In the genomic region with DNA sequence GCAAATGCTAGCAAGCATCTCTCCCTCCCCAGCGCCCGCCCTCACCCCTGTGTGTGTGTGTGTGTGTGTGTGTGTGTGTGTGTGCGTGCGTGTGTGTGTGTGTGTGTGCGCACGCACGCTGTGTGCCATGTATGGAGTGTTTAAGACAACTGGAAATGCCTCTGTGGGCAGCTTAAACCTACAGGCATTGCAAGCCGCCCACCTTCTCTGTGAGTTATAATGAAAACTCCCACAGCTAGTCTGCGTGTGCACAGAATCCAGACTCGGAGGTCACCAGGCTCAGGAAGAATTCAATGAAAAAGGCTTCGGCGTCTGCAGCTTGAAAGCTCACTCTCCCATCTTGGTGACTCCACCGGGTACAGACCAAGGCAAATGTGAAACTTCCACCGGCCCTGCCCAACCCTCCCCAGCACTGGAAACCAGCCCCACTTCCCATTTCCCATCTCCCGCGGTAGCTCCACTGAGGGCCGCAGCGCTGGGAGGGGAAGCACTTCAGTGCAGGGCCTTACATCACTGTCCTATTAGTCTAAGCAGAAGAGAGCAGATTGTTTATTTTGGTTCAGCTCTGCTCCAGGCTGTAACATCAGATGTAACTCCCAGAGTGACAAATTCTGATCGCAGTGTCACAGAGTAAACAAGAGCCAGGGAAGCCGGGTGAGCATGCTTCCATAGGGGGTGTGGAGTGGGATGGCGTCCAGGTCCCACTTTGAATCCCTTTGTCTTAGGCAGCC, we compare ENCODE assay signal across 12 mouse cellular contexts.
DNase-seq lines count a peak whose midpoint lies in the region; ATAC-seq and TF ChIP-seq lines count a peak whose summit lies in the region.
"Had no signal": no experiment of that assay in that cellular context is flagged by ENCODE, and none has a peak within 500 bp of the region (broad histone marks: within the 10 kb centered on the region; RNA-seq: fewer than 3 reads in every experiment).

No protein-coding gene starts in this region.

- no peaks in the 10 kb centered on the region for H3K9me3 ChIP-seq in heart, embryonic 12.5 days (replicated peaks)
- H3K9me3 ChIP-seq in neural tube, embryonic 11.5 days (ENCODE audit: control insufficient read depth, low read length): no peaks in the 10 kb centered on the region
- no peaks in the 10 kb centered on the region for H3K9me3 ChIP-seq in lung, postnatal 0 days (ENCODE audit: low read length)
- H3K9me3 ChIP-seq: heart, embryonic 15.5 days had no signal

- peaks cover 40% of the 10 kb centered on the region for H3K27me3 ChIP-seq in heart, embryonic 12.5 days (replicated peaks)
- H3K27me3 ChIP-seq in neural tube, embryonic 11.5 days (ENCODE audit: control insufficient read depth, insufficient read depth, low read length): no peaks in the 10 kb centered on the region
- no peaks in the 10 kb centered on the region for H3K27me3 ChIP-seq in lung, postnatal 0 days (replicated peaks; ENCODE audit: insufficient read depth, low read length)

- no peaks in the 10 kb centered on the region for H3K36me3 ChIP-seq in heart, embryonic 12.5 days
- no peaks in the 10 kb centered on the region for H3K36me3 ChIP-seq in neural tube, embryonic 11.5 days (ENCODE audit: control insufficient read depth, insufficient read depth, low read length)
- no peaks in the 10 kb centered on the region for H3K36me3 ChIP-seq in lung, postnatal 0 days (ENCODE audit: insufficient read depth, low read length)
- H3K36me3 ChIP-seq: heart, embryonic 15.5 days had no signal

- peak overlapping the region; percentile 19; the same call in 1 of the 2 replicates for H3K4me2 ChIP-seq in heart, embryonic 12.5 days
- no peak overlapping the region for H3K4me2 ChIP-seq in neural tube, embryonic 11.5 days (ENCODE audit: low read depth)
- peak overlapping the region; percentile 36; the same call in 1 of the 2 replicates for H3K4me2 ChIP-seq in lung, postnatal 0 days (replicated peaks; ENCODE audit: low read depth, low read length)
- H3K4me2 ChIP-seq: heart, embryonic 15.5 days had no signal

- peaks cover 6% of the 10 kb centered on the region; the same call in 1 of the 2 replicates for H3K4me1 ChIP-seq in heart, embryonic 12.5 days (replicated peaks)
- no peaks in the 10 kb centered on the region for H3K4me1 ChIP-seq in neural tube, embryonic 11.5 days (ENCODE audit: control insufficient read depth, insufficient read depth, low read length)
- H3K4me1 ChIP-seq in lung, postnatal 0 days (ENCODE audit: insufficient read depth, low read depth, low read length): peaks cover 6% of the 10 kb centered on the region; the same call in 1 of the 2 replicates
- H3K4me1 ChIP-seq: heart, embryonic 15.5 days; megakaryocyte, embryonic 14.5 days had no signal

- H3K27ac ChIP-seq in heart, embryonic 12.5 days (ENCODE audit: poor library complexity, severe bottlenecking): no peak overlapping the region
- H3K27ac ChIP-seq in neural tube, embryonic 11.5 days (ENCODE audit: low read depth, low read length): no peak overlapping the region
- H3K27ac ChIP-seq in lung, postnatal 0 days (ENCODE audit: low read length): no peak overlapping the region
- H3K27ac ChIP-seq: heart, embryonic 15.5 days had no signal

- no peak overlapping the region for H3K9ac ChIP-seq in heart, embryonic 12.5 days
- no peak overlapping the region for H3K9ac ChIP-seq in neural tube, embryonic 11.5 days (ENCODE audit: low read length)
- no peak overlapping the region for H3K9ac ChIP-seq in lung, postnatal 0 days (replicated peaks; ENCODE audit: low read depth)
- H3K9ac ChIP-seq: heart, embryonic 15.5 days had no signal

- WGBS in heart, embryonic 12.5 days: 52% methylated on average over 21 of the region's 21 CpGs
- WGBS in neural tube, embryonic 11.5 days: 63% methylated on average over 19 of the region's 21 CpGs
- WGBS in lung, postnatal 0 days: 36% methylated on average over 20 of the region's 21 CpGs

- no peak for ATAC-seq in heart, embryonic 12.5 days (ENCODE audit: insufficient number of reproducible peaks, low FRiP score)
- ATAC-seq in neural tube, embryonic 11.5 days (ENCODE audit: insufficient read depth, low FRiP score, low TSS enrichment): no peak
- ATAC-seq in lung, postnatal 0 days: peak; percentile 70
- ATAC-seq: CD4-positive, CD25-positive, alpha-beta regulatory T cell, adult 4 months; forebrain, embryonic 14.5 days had no signal

- TF ChIP-seq EP300 in lung, postnatal 0 days (IDR thresholded peaks at IDR 0.05): no peak

- DNase-seq in heart, postnatal 4 days: no peak
- peak; percentile 23 for DNase-seq in neural tube, embryonic 11.5 days (ENCODE audit: low spot score)
- DNase-seq in neural tube, embryonic 10.5 days (ENCODE audit: extremely low spot score, low spot score): no peak
- DNase-seq in lung, postnatal 0 days (ENCODE audit: low spot score): peak; percentile 44
- DNase-seq in telencephalon, adult 2 months (ENCODE audit: low read depth, low spot score): peak; percentile 55
- no peak for DNase-seq in MN1 (ENCODE audit: low spot score)
- no peak for DNase-seq in adrenal gland, adult 18-20 months (ENCODE audit: low spot score in 2 of 2)

- TF ChIP-seq CTCF in lung, postnatal 0 days (IDR thresholded peaks at IDR 0.05): no peak

- no peak overlapping the region for H3K4me3 ChIP-seq in heart, embryonic 12.5 days
- no peak overlapping the region for H3K4me3 ChIP-seq in neural tube, embryonic 11.5 days (ENCODE audit: low read depth, low read length)
- no peak overlapping the region for H3K4me3 ChIP-seq in lung, postnatal 0 days (ENCODE audit: low read depth, low read length)
- H3K4me3 ChIP-seq: heart, embryonic 15.5 days; megakaryocyte, embryonic 14.5 days had no signal

Comparison
In these comparisons a context has a peak if more than half of its experiments do, and no peak if none do; other contexts are left out.
1. DNase-seq: peak in neural tube, embryonic 11.5 days (single experiment), lung, postnatal 0 days (single experiment) and telencephalon, adult 2 months (single experiment); none in heart, postnatal 4 days (single experiment), neural tube, embryonic 10.5 days (single experiment), MN1 (single experiment) and adrenal gland, adult 18-20 months (0 of 2).